Mouse (Mus musculus) liver, postnatal 0 days (tissue): Measurements from ENCODE around the gene Olfr1283.
"Not testable (repeated sequence)": the region's sequence is repeated elsewhere in the genome, so short reads cannot be mapped to it uniquely, and the experiment has no call there.

Source experiments
- CTCF ChIP-seq: sonication (generic); IDR thresholded peaks from 2 replicates; pipeline ENCODE4 v1.5.1; 2016; ENCODE audit warnings: antibody characterized with exemption, low read depth
- EP300 ChIP-seq: IDR thresholded peaks from 2 replicates; pipeline ENCODE4 v1.6.1; 2016; ENCODE audit warnings: antibody characterized with exemption, low read depth, mild to moderate bottlenecking

- not testable (repeated sequence) for TF ChIP-seq CTCF, EP300
These were observed 32.9 kb upstream of the Olfr1283 start for GRCm38 (mm10) chr2:111333721-111334120.
